Mouse (Mus musculus) frontal cortex, postnatal 10 days (tissue): ENCODE measurements around the gene Them7.
A peak's percentile ranks its signal among the peaks of the same experiment; 100 is the strongest.

Experiments
- DNase-seq, 2 experiments: peaks; one replicate each; pipeline ENCODE4 v3.0.0; 2022; ENCODE audit warnings: low spot score in 2 of 2, mixed read lengths in 1 of 2

Gene Them7

DNA sequence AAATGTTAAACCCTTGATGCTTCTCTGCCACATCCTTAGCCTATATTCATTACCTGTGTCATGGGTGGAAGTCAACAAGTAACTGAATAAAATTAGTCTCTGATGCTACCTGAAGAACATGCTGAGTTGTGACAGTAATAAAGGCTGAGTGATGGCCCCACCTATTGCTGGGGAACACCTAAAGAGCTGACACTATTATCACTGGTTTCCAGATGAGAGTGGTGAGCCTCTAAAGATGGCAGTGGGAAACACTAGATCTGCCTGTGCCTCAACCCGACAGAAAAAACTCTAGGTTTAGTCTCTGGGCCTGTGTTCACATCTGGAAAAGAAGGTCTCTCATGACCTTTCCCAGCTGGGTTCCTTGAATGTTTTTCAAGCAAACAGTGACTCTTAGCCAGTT lies 155.6 kb downstream of the Them7 start:
- no peak for DNase-seq

DNA sequence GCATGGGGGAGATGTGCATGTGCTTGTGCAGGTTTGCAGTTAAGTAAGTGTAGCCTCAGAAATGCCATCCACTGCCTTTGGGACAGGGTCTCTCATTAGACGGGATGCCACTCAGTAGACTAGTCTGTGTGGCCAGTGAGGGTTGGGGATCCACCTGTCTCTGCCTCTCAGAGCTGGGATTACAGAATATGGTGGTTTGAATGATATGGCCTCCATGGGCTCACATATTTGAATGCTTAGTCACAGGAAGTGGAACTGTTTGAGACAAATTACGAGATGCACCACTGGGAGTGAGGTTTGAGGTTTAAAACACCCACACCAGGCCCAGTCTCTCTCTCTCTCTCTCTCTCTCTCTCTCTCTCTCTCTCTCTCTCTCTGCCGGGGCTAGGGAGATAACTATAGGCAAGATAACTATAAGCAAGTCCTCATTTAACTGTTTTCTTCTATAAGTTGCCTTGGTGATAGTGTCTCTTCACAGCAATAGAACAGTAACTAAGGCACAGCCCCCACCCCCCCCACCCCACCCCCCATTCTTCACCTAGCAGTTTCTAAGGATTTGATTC lies 156.7 kb downstream of the Them7 start:
- DNase-seq: no peak

DNA sequence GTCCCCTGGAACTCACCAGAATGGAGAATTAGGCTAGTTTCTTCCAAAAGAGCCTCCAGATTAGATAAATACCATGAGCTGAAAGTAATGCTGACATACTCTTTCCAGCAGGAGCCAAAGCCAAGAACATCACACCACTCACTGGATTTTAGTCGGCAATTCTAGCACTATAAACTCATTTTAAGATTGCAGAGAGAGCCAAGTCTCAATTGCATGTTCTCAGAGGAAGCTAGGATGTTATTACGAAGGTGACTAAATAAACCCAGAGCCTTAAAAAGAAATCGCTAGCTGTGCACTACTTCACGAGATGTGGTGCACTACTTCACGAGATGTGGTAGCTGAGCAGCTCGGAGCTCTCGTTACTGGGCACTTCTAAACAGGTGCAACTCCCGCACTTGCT lies 158.9 kb downstream of the Them7 start:
- no peak for DNase-seq

DNA sequence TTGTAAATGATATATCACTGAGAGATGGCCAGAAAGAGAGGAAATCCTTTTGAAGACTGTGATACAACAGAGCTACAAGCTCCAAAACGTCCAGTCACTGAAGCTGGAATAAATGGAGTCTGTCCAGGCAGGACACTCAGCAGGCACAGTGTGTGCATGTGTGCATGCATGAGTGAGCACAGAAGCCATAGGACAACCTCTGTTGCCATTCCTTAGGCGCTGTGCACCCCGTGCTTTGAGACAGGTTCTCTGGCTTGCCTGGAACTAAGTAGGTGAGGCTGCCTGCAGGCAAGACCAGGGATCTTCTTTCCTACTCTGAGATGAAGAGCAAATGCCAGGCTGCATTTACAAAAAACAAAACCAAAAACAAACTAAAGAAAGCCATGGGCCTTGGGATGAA lies 160.9 kb downstream of the Them7 start:
- no peak for DNase-seq

DNA sequence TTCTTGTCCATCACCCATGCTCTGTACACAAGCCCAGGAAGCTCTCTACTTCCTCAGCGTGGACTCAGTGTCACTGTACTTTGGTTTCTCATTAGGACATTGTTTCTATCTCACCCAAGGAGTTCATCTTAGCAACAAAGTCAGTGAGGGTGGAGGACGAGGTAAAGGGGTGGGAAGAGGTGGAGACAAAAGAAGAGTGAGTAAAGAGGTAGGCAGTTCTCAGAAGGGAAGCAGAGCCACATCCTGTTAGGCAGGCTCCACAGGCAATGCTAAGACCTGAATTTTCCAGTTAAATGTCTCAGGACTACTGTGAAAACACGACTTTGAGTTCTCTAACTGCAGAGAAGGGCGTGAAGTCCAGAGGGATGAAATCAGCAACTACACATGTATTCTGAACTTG lies 162.3 kb downstream of the Them7 start:
- DNase-seq: no peak

DNA sequence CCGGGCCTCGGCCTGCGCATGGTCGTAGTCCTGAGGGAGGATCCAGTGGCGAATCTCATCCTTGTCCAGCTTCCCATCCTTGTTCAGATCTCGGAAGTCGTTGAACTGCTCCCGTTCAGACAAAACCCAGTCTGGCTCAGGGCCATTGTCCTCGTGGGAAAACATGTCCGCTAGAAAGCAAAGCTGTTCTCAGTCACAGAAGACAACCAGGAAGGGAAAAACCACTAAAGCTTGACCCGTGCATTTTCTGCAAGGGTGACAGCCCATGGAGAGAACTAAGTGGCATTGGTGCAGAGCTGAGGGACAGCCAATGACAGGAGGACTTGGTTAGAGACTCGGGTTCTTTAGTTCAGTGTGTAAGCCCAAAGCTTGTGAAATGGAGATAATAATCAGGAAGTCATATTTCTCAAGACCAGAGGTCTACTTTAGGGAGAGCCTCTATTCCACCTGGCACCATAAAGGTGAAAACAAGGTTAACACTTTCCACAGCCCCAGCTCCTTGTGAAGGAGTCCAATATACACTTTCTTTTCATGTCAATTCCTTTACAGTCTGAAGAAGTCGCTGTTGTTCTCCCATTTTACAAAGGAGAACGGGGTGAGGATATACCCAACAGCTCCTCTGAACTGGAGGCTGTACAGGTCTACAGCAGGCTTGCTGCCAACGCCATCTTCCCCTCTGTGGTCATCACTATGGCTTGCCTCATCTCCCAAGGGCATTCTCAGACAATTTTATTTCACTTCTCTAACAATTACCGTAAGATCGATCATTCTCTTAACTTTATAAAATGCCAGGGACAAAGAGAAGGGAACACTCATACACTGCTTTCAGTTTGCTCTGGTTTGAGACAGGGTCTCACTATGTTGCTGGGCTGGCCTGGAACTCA lies 165.1 kb downstream of the Them7 start:
- DNase-seq: no peak

DNA sequence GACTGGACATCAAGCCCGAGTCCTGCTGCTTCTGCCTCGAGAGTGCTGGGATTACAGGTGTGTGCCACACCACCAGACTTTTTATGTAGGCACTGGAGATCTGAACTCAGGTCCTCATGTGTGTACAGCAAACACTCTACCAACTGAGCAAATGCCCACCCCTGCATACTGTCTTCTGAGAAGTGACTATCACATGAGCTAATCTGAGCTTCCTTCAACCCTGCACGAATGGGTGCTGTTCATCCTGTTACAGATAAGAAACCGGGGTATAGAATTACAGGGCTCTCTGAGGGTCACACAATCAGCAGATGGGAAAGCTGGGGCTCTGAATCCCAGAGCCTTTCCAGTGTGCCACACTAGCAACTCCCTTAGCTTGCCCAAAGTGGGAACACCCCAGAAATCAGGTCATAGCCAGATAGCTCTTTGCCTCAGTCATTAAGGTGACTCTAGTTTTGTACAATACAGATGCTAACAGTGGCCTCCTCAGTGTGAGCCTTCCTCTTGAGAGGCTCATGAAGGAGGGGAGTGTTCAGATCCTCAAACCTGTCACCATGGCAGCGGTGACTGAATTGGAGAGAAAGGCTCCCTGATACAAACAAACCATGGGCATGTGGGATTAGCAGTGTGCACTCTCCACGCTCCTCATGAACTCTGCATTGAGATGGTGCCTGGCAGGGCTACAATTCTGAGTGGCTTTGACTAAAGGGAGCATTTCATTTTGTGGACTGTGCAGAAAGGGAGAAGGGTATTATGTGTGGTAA lies 166.7 kb downstream of the Them7 start:
- no peak for DNase-seq

DNA sequence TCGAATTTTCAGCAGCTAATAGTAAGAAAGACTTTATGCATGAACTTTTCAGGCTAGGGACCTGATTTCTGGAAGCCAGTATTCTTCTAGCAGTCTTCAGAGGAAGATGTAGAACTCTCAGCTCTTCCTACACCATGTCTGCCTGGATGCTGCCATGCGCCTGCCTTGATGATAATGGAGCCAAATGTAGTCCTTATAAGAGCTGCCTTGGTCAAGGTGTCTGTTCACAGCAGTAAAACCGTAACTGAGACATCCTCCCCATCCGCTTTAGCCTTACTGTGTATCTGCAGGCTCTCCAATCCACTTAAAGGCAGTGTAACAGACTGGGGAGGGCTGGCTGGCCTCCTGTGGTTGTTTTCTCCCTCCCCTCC lies 167.3 kb downstream of the Them7 start:
- DNase-seq: no peak

DNA sequence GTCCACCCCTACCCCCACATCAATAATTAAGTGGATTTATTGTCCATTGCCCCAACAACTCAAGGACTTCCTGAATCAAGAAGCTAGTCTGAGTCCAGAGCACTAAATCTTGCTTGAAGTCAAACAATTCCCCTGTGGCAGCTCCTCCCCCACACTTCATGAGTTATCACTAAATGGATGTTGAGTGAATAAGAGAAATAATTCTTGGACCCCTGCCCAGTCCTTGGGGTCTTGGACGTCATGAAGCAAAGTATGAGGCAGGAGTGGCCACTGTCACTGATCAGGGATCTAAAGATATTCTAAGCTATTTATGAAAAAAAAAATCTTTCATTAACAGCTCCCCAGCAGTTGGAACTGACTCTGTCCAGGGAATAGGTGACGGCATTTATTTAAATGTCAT lies 168.4 kb downstream of the Them7 start:
- no peak for DNase-seq

DNA sequence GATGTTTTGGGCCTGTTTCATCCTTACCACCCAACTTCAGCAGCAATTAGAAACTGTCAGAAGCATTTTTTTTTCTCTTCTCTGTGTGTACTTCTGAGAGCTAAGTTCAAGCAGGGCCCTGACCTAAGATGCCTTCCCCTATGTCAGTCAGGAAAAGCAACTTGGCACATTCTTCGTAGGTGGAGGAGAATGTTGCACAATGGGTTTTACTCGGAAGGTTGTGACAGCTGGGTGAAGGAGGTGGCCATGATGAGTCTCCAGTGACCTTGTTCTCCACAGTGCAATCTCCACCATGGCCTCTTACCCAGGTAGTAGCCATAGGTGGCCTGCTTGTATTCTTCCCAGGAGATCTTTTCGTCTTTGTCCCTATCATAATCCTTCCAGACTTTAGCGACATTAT lies 170.3 kb downstream of the Them7 start:
- DNase-seq: no peak

DNA sequence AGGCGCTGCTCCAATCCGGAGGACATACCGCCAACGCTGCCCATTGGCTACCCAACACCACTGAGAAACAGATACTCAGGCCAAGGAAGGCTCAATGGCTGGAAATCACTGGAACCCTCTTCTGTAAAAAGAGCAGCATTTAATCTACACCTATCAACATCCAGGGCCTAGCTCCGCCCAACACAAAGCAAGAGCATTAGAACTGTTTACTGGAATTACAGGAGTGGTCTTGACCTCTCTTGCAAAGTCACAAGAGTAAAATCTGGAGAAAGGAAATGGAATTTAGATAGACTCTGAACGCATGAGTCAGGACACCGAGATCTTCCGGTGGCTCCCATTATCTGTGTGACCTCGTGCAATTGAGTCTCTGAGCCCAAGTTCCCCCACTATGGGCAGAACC lies 171.9 kb downstream of the Them7 start:
- DNase-seq: no peak

DNA sequence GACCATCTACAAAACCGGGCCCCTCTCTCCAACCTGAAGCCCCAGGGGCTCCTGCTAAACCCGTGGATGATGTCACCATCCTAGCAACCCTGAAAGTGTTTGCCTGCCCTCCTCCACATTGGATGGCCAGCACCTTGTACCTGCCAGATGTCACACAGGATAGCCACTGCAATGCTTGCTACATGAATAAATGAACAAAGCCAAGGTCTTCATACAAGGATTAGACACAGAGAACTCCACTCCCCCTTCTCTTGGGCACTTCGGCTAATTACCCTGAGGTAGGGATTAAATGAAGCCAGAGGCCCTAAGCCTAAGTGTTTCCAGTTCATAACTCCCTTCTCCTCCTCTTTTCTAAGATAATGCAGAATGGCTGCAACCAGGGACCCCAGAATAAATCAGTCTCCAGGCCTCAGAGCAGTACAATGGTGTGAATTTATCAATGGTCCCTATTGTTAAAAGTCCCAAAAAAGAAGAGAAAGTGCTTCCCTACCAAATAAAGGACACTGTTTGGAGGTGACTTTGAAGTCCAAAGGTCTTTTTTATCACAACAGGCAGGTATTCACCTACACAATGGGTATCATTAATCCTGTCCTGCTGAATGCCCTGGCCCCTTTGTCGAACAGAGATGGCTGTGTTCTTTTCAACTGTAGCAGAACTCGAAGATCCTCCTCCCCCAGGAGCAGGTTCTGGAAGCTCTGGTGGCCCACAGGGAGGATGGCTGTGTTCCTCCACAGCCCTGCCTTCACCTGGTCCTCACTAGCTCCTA lies 173.5 kb downstream of the Them7 start:
- DNase-seq: no peak

DNA sequence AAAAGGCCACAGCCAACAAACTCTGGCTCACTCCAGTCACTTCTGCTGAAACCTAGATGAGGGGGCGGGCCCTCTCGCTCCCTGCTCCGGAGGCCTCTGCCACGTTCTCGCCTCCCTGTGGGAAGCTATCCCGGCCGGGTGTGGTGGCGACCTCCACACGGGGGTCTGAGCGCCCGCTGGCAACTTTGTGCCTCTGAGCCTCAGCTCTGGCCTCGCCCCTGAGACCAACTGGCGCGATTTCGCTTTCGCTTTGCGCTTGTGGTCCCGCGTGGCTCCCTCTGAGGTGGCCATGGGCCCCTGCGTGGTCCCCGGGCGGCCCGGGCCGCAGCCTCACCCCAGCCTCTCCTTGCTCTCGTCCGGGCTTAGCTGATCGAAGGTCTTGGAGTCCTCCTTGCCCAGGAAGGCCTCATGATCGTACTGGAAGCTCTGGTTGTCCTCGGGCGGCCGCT lies 174.5 kb downstream of the Them7 start:
- DNase-seq: peak in 1 of 2 experiments; percentile 24

DNA sequence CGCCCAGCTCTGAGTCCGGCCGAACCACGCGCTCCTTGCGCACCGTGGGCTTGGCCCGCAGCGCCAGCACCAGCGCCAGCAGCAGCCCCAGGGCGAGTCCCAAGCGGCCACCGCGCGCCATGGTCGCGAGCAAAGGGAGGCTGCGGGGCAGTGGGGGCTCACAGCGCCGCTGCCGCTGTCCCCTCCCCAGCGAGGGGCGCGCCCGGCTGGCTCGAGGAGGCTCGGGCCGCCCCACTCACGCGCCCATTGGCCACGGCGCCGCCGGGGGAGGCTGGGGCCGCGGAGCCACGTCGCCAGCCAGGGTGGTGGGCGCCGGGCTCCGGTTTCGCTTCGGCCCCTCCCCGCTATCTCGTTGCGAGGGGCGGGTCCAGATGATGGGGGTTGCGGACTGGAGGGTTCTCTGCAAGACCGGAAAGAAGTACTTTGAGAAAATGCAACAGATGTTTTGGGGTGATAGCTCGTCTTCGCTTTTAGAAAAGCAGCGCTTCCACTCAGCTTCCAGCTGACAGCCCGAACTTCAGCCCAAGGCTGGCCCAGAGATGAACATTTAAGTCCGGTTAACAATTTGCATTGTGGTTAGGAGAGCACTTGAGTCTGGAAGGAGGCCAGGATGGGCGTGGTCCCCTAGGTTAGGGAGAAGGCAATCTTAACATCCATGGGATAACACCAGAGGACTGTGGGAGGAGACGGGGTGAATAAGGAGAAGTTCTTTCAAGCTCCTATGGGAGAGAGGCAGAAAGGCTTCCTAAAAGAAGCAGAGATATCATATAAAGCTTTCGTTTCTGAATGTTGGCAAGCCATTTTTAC lies 175.2 kb downstream of the Them7 start, which contains the start of gene Rcn1:
TSS of gene Rcn1 (minus strand) at position 235 of the 807 bp plus-strand sequence.
- peak; percentile 27 to 61 for DNase-seq

DNA sequence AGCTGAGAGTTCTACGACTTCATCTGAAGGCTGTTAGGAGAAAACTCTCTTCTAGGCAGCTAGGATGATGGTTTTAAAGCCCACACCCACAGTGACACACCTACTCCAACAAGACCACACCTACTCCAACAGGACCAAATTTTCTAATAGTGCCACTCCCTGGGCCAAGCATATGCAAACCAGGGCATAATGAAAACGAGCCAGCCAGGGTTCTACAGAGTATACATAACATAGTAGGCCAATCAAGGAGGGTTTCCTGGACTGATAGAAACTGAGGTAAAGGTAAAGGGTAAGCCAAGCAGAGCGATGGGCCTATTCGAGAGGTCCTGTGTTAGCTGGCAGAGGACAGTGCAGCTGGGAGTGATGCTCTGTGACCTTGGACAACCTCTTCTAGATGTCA lies 176.4 kb downstream of the Them7 start:
- DNase-seq: no peak

DNA sequence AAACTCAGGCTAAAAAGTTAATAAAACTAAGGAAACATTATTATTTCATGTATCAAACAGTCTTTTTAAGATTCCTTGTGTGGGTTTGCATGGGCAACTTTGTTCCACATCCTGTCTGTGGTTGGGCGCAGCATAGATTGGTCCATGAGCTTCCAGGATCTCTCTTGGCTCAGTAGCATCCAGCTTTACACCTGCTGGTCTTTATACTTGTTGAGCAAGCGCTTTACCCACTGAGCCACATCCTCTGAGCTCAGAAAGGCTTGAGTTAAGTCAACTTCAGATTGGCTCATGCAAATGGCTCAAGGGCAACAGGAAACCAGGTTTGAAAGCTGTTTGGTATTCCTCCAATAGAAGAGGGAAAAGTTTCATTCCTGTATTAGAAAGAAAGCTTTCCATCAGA lies 178.1 kb downstream of the Them7 start:
- no peak for DNase-seq

DNA sequence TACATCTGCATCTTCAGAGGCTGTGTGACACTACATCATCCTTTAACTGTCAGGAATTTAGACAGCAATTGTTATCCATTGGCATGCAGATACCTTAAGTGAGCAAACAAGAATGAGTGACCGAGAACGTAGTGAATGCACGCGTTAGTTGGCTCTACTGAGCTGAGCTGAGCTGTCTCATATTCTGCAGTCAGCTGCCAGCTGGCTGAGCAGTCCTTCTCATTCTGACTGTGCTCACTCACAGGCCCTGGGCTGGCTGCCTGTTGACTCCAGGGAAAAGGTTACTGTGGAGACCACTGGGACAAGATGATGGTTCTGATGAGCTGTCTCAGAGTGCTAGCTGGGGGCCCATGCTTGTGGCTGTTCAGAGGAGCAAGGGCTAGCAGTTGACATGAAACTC lies 184.4 kb downstream of the Them7 start:
- DNase-seq: no peak

DNA sequence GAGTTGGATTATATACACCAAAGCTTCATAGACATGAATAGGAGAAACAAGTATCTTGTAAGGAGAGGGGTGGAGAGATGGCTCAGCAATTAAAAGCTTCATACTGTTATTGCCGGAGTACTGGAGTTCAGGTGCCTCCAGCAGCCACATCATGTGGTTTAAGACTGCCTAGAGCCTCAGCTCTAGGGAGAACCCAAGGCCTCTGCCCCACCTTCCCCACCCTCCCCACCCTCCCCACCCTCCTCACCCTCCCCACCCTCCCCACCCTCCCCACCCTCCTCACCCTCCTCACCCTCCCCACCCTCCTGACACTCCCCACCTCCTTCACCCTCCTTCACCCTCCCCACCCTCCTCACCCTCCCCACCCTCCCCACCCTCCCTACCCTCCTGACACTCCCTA lies 185.1 kb downstream of the Them7 start:
- DNase-seq: no peak

DNA sequence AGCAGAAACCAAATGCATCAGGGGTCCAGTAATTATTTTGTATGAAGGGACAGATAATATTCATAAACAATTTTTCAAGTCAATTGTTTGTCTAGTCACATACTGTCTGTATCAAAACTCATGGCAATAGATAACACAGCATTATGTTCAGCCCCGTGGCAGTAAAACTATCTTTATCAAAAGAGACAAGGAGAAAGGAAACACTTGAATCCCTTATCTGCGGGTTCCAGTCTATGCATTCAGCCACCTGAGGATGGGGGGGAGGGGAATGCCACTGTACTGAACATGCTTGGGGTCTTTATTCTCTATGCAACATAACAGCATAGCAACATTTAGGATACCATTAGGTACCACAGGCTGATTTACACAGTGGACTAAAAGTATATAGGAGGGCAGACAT lies 190.2 kb downstream of the Them7 start:
- DNase-seq: no peak

DNA sequence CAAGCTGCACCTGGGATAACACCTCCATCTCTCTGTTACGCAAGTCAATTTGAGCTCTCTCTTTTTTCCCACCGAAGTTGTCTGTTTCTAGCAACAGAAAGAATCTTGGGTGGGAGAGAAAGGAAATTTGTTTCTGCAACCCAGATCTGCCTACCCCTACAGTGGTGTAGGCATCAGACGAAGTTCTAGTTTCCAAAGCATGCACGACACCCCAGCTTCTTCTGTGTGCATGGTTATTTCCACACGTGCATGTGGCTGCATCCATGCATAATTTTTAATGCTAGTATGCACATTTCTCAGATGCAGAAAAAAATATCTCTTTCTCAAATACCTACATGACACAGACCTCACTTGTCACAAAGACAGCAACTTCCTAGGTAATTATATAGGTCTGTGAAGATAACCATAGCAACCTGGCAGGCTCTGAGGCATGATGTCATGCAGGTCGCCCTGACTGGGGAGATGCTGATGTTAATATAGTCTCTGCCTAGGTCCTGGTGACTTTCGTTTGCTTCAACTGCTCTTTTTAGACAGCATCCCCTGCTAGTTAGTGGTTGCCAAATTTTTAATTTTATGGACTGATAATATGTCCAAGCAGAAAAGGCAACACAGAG lies 192.0 kb downstream of the Them7 start:
- DNase-seq: peak; percentile 24 to 31
